Mouse (Mus musculus) layer of hippocampus, adult 11-12 months (tissue): ENCODE data around the gene Dync1i2.

ENCODE experiments used
- DNase-seq: peaks from one replicate; pipeline ENCODE4 v3.0.0; 2022; ENCODE audit warnings: low spot score

Dync1i2 gene

GRCm38 (mm10) chr2:71211591-71212359 is at the start of gene Dync1i2:
TSS of gene Dync1i2 (plus strand) at chr2:71211706.
- peak; percentile 95 for DNase-seq

DNA sequence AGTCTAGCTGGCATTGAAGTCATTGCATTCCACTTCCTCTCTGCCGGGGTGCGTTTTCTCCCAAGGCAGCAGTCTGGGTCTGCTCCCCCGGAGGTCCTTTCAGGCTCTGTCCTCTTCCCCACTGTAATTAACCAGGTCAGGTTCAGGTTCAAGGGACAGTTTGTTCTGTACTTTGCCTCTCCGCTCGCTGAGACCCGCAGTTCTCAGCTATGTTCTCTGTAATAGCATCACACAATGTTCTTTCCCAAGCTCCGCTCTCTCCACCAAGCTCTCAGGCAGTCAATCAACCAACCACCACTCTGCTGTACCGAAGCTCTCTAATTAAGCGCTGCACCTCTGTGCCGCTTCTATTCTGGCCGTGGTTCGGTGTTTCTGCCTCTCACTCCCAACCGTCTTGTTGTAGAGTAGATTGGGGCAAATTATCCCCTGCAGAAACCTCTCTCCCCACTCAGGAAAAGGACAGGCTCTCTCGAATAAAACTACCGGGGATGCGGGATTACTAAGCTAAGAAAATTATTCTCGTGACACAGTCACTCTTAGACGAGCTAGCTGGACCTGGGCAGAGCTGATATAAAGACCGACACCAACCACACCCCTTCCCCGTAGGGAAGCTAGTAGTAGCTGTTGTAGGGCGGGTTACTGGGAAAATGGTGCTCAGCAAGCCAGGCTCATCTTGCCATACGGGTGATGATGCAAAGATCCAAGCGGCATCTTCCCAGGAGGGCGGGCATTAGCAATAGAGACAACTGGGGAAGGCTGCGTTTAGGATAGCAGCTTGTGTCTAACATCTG is 48.5 kb upstream of the Dync1i2 start:
- DNase-seq = no peak

DNA sequence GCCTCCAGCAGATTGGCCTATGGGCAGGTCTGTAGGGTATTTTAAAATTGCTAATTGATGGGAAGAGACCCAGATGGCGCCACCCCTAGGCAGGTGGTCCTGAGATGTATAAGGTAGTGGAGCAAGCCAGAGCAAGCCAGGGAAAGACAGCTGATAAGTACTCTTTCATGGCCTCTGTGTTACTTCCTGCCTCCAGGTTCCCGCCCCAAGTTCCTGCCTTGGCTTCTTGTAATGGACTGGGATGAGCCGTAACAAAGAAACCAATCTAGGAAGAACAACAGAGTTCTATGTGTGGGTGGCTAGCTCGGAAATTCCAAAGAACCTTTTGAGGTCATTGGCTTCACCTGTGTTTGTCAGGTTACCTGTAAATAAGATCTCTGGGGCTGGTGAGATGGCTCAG is 44.3 kb upstream of the Dync1i2 start:
- no peak for DNase-seq

GRCm38 (mm10) chr2:71168461-71169021 is 43.0 kb upstream of the Dync1i2 start:
- no peak for DNase-seq

- DNase-seq = no peak
Observed at GRCm38 (mm10) chr2:71173031-71173430, 38.5 kb upstream of the Dync1i2 start.

GRCm38 (mm10) chr2:71176329-71177249 is 34.9 kb upstream of the Dync1i2 start:
- DNase-seq = no peak

- no peak for DNase-seq
Observed at GRCm38 (mm10) chr2:71177250-71177615, 34.3 kb upstream of the Dync1i2 start.

- DNase-seq = no peak
Observed at GRCm38 (mm10) chr2:71177760-71178159, 33.7 kb upstream of the Dync1i2 start.

DNA sequence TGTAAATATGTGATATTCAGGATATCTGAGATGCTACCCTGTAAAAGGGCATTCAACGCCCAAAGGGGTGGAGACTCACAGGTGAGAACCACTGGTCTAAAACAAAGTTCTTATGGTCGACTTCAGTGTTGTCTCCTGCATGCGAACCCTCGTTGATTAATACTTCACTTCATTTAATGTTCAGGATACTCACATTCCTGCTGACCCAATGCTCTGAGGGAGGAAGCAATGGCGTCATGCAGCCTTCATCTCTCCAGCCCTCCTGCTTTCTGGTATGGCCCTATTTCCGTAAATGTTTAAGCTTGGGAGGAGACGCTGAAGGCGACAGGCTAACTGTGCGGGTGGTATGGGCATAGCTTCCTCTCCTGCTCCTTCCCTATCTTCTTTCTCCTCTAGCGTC is 31.8 kb upstream of the Dync1i2 start:
- DNase-seq = no peak

DNA sequence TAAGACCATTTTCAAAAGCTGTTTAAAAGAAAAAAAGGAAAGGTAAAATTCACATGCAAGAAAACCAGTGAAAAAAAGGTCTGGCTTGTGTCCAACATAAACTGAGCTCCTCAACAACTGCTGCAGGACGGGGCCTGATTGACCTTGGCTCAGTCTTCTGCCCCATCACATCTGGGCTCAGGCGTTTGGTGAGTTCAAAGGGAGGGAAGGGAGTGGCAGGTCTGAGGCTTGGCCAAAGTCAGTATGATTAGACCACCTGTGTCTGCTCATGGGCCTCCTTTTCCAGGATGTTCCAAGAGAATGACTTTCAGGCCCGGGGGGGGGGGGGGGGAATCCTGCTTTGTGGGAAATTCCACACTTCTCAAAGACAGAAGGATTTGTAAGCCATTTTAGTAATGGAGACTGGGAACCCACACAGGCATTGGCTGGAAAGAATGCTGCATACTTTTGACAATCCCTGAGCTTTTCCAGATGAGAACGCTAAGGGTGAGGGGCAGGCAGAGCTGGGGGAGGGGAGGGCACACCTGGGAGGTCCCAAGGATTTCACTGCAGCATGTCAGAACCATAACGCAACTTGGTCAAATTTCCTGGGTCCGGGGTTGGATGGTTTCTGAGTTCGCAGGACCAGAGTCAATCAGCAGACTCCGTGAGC is 30.8 kb upstream of the Dync1i2 start:
- DNase-seq = no peak

DNA sequence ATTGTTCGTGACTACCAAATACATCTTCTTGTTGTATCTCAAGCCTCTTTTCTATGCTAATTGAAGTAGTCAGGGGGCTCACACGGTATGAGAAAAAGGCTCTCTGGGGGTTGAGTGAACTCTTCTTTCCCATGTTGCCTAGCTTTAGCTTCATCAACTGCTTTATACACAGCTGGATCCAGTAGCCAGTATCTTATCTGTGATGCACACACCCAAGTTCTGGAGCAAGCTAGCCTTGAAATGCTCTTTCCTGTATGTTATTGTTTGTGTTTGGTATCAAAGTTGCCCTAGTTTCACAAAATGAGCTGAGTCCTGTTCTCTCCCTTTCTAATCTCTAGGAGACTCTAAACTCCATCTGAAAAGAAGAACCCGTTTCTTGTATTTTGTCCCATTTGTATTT is 23.6 kb upstream of the Dync1i2 start:
- no peak for DNase-seq

- DNase-seq = no peak
Observed at GRCm38 (mm10) chr2:71188861-71189260, 22.6 kb upstream of the Dync1i2 start.

GRCm38 (mm10) chr2:71191391-71192194 is 19.9 kb upstream of the Dync1i2 start:
- no peak for DNase-seq

DNA sequence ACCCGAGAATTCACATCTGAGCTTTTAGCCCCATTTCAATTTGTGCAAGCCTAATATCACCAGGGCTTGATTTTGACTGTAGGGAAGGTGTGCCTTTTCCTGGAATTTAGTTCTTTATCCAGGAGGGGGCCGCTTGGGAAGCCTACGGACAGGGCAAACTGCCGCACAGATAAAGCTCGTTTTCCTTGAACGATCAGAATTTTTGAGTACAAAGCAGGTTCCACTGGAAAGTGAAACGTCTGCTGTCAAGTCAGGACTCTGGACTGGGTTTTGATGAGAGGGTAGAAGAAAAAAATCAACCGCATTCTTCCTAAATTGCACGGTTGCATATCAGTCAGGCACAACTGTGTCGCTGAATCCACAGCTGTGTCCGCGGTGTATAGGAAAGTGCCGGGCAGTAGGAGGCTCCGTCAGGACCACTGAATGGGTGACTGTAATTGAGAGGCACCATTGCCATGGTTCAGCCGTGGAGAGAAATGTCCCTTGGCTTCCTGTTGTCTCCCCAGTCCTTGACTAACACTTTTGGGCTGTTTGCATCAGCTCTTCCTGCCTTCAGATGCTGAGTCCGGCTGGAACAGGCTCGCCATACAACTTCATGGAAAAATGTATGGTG is 19.2 kb upstream of the Dync1i2 start:
- DNase-seq = no peak

GRCm38 (mm10) chr2:71194137-71194960 is 17.2 kb upstream of the Dync1i2 start:
- no peak for DNase-seq

DNA sequence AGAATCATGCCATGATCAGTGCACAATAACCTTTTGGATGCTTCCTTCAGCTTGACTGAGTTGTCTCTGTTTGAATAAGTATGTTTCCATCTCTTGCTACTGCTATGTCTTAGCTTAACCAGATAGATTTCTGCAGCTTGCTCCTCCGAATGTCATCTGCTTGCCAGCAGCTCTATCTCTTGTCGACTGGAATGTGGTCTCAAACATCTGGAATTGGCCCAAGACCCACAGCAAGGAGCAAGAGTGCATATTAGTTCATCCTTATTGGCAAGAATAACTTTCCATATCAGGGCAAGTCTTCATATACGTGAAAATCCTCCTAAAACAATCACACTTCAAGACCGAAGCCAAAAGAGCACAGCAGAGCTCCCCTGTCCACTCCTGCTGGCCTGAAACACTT is 14.6 kb upstream of the Dync1i2 start:
- DNase-seq = no peak

GRCm38 (mm10) chr2:71198907-71199306 is 12.6 kb upstream of the Dync1i2 start:
- no peak for DNase-seq

DNA sequence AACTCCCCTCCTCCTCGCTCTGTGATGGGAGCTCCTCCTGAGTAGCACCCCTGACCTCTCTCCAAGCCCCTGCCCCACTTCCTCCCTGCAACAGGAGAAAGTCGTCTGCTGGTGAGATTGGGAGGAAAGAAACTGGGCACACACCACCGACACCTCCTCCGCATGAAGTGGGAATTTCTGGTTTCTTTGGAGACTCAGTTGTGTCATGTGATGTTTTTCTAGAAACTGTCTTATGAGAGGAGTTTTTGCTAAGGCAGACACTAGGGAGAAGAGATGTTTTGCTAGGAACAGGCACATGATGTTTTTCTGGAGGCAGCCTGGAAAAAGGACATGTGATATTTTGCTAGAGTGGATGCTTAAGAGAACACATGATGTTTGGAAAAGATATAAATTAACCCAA is 11.0 kb upstream of the Dync1i2 start:
- DNase-seq = no peak

GRCm38 (mm10) chr2:71201886-71202285 is 9.6 kb upstream of the Dync1i2 start:
- peak; percentile 29 for DNase-seq
